Mouse (Mus musculus) liver, adult (tissue): Measurements from ENCODE around the gene Man1a2.

Experiments used
- GATA4 ChIP-seq: IDR thresholded peaks from 2 replicates; pipeline ENCODE4 v1.6.1; 2014; ENCODE audit warnings: mild to moderate bottlenecking, low read length; ENCODE audit not compliant: insufficient replicate concordance

Man1a2 gene

GRCm38 (mm10) chr3:100685087-100685762 lies at the start of gene Man1a2:
Gene Man1a2, minus strand, starts transcription at chr3:100685503.
- no peak for TF ChIP-seq GATA4

- no peak for TF ChIP-seq GATA4
These were observed 49.3 kb upstream of the Man1a2 start for GRCm38 (mm10) chr3:100734482-100735154.

GRCm38 (mm10) chr3:100731896-100732295 lies 46.6 kb upstream of the Man1a2 start:
- no peak for TF ChIP-seq GATA4

GRCm38 (mm10) chr3:100731347-100731746 lies 46.0 kb upstream of the Man1a2 start:
- TF ChIP-seq GATA4: no peak

GRCm38 (mm10) chr3:100728008-100728712 lies 42.9 kb upstream of the Man1a2 start:
- TF ChIP-seq GATA4: no peak

- no peak for TF ChIP-seq GATA4
These were observed 40.8 kb upstream of the Man1a2 start for GRCm38 (mm10) chr3:100725960-100726674.

- no peak for TF ChIP-seq GATA4
These were observed 35.5 kb upstream of the Man1a2 start for GRCm38 (mm10) chr3:100720786-100721300.

GRCm38 (mm10) chr3:100716241-100716640 lies 30.9 kb upstream of the Man1a2 start:
- TF ChIP-seq GATA4: no peak

- no peak for TF ChIP-seq GATA4
These were observed 30.1 kb upstream of the Man1a2 start for GRCm38 (mm10) chr3:100715367-100715766.

GRCm38 (mm10) chr3:100713142-100714005 lies 28.1 kb upstream of the Man1a2 start:
- no peak for TF ChIP-seq GATA4

GRCm38 (mm10) chr3:100712140-100712539 lies 26.8 kb upstream of the Man1a2 start:
- no peak for TF ChIP-seq GATA4

- TF ChIP-seq GATA4: no peak
These were observed 26.2 kb upstream of the Man1a2 start for GRCm38 (mm10) chr3:100711486-100711885.

GRCm38 (mm10) chr3:100707117-100707516 lies 21.8 kb upstream of the Man1a2 start:
- TF ChIP-seq GATA4: no peak

- TF ChIP-seq GATA4: no peak
These were observed 19.9 kb upstream of the Man1a2 start for GRCm38 (mm10) chr3:100705128-100705667.

- TF ChIP-seq GATA4: no peak
These were observed 18.7 kb upstream of the Man1a2 start for GRCm38 (mm10) chr3:100703847-100704644.
